Mouse (Mus musculus) cerebellum, adult (tissue): ENCODE data around the gene Arntl2.
"Not testable (repeated sequence)": the region's sequence is repeated elsewhere in the genome, so short reads cannot be mapped to it uniquely, and the experiment has no call there.

Source experiments
- ATAC-seq: cut with Nextera tagmentation; 2 replicates; pipeline ENCODE4 v1.9.2; 2017; ENCODE audit warnings: mild to moderate bottlenecking, moderate library complexity, mixed read lengths; ENCODE audit not compliant: insufficient number of reproducible peaks, low FRiP score, low TSS enrichment

Arntl2 gene

GRCm38 (mm10) chr6:146845347-146845746, 49.5 kb downstream of the Arntl2 start:
- ATAC-seq = no peak

- ATAC-seq = no peak
Observed at GRCm38 (mm10) chr6:146845961-146846750, 50.3 kb downstream of the Arntl2 start.

- no peak for ATAC-seq
Observed at GRCm38 (mm10) chr6:146847402-146847801, 51.5 kb downstream of the Arntl2 start.

GRCm38 (mm10) chr6:146848281-146848680, 52.4 kb downstream of the Arntl2 start:
- no peak for ATAC-seq

- no peak for ATAC-seq
Observed at GRCm38 (mm10) chr6:146850050-146850449, 54.2 kb downstream of the Arntl2 start, which contains the start of gene Smco2. Smco2 (plus strand) TSS chr6:146850104.

GRCm38 (mm10) chr6:146851916-146852315, 56.1 kb downstream of the Arntl2 start:
- no peak for ATAC-seq

- ATAC-seq = no peak
Observed at GRCm38 (mm10) chr6:146852739-146853138, 56.9 kb downstream of the Arntl2 start.

DNA sequence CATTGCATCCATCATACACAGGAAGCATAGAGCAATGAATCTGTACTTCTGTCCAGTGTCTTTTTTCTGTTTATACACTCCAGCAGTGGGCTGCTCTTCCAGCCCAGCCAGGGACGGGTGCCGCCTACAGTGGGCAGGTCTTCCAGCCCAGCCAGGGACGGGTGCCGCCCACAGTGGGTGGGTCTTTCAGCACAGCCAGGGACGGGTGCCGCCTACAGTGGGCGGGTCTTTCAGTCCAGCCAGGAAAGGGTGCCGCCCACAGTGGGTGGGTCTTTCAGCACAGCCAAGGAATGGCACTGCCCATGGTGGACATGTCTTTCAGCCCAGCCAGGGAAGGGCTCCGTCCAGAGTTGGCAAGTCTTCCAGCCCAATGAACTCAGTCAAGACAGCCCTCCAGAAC, 59.3 kb downstream of the Arntl2 start:
- ATAC-seq = no peak

GRCm38 (mm10) chr6:146857386-146857785, 61.5 kb downstream of the Arntl2 start:
- no peak for ATAC-seq

DNA sequence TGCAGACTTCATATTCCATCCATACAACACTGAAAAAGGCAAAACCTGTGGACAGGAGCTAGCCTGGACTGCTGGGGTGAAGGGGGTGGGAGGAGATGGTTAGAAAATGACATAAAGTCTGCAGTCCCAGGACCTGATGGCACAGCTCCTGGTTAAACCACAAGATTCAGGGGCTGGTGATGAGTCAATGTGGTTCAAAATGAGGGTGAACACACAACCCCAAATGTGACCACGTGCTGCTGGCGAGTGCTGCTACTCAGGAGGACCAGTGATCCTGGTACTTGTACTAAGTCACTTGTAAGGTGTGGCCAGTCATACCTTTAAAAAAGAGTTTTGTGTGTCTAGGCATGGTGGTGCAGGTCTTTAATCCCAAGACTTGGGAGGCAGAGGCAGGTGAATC, 67.3 kb downstream of the Arntl2 start:
- no peak for ATAC-seq

- ATAC-seq = not testable (repeated sequence)
Observed at GRCm38 (mm10) chr6:146864370-146864769, 68.5 kb downstream of the Arntl2 start.

DNA sequence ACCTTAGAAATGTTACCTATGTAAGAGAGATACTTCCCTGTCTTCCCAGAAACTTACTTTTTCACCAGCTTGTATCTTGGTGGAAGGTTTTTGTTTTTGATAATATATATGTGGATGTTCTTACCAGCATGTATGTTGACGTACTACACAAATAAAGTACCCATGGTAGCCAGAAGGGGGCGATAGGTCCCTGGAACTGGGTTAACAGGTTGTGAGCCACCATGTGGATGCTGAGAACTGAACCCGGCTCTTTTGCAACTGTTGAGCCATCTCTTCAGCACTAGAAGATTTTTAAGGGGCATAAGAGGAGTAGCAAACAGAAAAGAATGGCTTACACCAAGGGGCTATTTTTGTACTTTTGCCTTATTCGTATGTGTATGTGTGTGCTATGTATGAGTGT, 69.8 kb downstream of the Arntl2 start:
- no peak for ATAC-seq

DNA sequence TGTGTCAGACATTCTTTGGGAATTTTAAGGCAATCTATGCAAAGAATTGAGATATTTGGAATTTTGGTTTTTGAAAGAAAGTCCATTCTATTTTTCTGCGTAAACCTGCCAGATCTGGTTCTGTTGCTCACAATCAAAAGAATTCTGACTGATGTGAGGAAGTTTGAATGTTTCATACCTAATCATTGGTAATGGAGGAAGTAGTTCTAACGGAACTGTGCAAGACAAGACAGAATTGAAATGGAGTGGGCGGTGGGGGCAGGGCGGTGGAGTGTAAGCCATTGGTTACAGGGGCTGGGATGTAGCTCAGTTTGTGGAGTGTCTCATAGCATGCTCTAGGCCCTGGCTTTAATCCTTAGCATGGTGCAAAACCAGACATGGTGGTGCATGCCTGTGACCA, 76.1 kb downstream of the Arntl2 start:
- ATAC-seq = no peak

DNA sequence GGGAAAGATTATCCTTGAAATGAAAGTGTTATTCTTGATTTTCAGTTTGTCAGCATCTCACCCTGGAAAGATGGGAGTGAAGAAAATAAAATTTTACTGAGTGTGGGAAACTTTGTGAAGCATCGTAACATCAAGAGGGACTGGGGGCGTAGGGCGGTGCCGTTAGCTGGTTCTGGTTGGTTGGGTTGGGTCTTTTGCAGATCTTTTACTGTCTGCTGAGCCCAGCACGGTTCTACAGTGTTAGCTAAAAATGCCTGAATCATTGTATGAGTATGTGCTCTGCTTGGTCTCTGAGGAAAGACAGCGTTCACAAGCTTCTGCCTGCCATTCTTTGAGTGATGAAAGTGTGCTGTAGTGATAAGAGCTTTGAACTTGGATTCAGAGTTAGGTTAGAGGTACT, 78.6 kb downstream of the Arntl2 start:
- ATAC-seq = no peak

DNA sequence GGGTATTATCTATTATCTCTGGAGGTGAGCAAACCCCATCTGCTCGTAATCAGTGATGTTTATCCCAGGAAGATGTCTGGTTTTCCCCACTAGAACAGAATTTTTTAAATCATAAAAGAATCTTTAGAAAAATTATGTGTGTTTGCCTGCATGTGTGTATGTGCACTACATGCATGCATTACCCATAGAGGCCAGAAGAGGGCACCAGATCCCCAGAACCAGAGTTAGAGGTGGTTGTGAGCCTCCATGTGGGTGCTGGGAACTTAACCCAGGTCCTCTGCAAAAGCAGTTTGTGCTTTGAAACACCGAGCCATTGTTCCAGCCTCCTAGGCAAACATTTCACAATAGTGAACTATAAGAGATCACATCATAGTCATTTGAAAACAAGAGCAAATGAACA, 81.0 kb downstream of the Arntl2 start:
- ATAC-seq = no peak

- no peak for ATAC-seq
Observed at GRCm38 (mm10) chr6:146877425-146878045, 81.7 kb downstream of the Arntl2 start.

DNA sequence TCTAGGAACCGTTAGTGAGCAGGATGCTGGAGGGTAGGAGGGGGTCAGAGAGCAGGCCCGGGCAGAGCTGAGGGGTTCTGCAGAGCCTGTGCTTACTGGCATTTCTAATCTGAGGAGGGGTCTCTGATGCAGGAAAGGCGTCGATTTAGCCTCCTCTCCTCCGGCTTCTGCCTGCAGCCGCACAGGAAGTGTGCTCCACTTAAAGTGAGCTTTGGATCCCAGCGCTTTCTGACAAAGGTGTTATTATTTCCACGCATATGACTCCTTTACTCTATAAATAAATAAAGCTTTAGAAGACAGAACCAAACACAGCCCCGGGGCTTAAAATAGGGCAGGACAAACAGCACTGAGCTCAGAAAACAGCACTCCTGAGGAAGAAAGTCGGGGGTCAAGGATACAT, 83.1 kb downstream of the Arntl2 start:
- no peak for ATAC-seq

- no peak for ATAC-seq
Observed at GRCm38 (mm10) chr6:146879856-146880255, 84.0 kb downstream of the Arntl2 start.

DNA sequence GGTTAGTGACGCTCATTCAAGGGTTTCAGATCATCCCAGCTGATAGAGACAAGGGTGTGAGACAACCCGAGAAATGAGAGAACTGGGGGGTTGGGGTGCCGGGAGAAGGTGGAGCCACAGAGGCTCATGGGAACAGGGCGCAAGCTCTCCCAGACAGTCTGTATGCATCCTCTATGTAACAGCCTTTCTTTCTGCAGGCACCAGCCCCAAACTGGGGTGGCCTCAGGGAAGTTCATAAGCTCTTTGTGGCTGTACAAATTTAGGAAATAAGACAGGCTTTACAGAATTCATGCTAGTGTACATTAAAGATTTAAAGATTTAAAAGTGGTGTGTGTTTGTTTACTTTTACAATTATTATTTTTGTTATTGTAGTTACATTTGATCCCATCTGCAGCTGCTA, 84.4 kb downstream of the Arntl2 start:
- no peak for ATAC-seq

GRCm38 (mm10) chr6:146881896-146882770, 86.3 kb downstream of the Arntl2 start:
- ATAC-seq = no peak
